Mouse (Mus musculus) myocyte (in vitro differentiated cells): ENCODE results near the gene Mrpl18. TPM values are rescaled to one million over a fixed set of nuclear protein-coding genes. Genes with fewer than 3 reads are reported as not detected.
"Not testable (repeated sequence)": the region's sequence is repeated elsewhere in the genome, so short reads cannot be mapped to it uniquely, and the experiment has no call there.

Experiments used
- H3K27me3 ChIP-seq: one replicate; pipeline ENCODE4 v1.6.1; 2011; ENCODE audit not compliant: control insufficient read depth, insufficient read depth, insufficient read length
- H3K36me3 ChIP-seq: one replicate; pipeline ENCODE4 v1.6.1; 2011; ENCODE audit not compliant: control insufficient read depth, insufficient read depth
- H3K4me2 ChIP-seq: one replicate; pipeline ENCODE4 v1.6.1; 2011; ENCODE audit warnings: low read depth, control low read depth
- H3K4me3 ChIP-seq: one replicate; pipeline ENCODE4 v1.5.1; 2011; ENCODE audit warnings: mild to moderate bottlenecking, control low read depth, moderate library complexity
- H3K79me2 ChIP-seq: one replicate; pipeline ENCODE4 v1.6.1; 2011; ENCODE audit not compliant: control insufficient read depth, insufficient read depth
- H3ac ChIP-seq: one replicate; pipeline ENCODE4 v1.6.1; 2011; ENCODE audit not compliant: control insufficient read depth, insufficient read length
- CEBPB ChIP-seq: IDR thresholded peaks from 2 replicates; pipeline ENCODE4 v1.6.1; 2011; ENCODE audit warnings: mild to moderate bottlenecking, moderate library complexity; ENCODE audit not compliant: poor library complexity, insufficient read depth, severe bottlenecking
- E2F4 ChIP-seq: IDR thresholded peaks from one replicate; pipeline ENCODE4 v1.6.1; 2011; ENCODE audit warnings: mild to moderate bottlenecking, control low read depth, moderate library complexity; ENCODE audit not compliant: insufficient read depth
- MAX ChIP-seq: IDR thresholded peaks from one replicate; pipeline ENCODE4 v1.6.1; 2011; ENCODE audit warnings: low read depth, mild to moderate bottlenecking, control low read depth
- MYOD1 ChIP-seq, 3 experiments: IDR thresholded peaks; one replicate each; pipeline ENCODE4 v1.6.1; 2011; ENCODE audit warnings: control low read depth in 2 of 3, low read depth in 2 of 3, mild to moderate bottlenecking in 2 of 3, moderate library complexity in 1 of 3; ENCODE audit not compliant: insufficient read length in 2 of 3, control insufficient read depth in 1 of 3
- MYOG ChIP-seq, 3 experiments: IDR thresholded peaks; one replicate each; pipeline ENCODE4 v1.6.1; 2011; ENCODE audit warnings: control low read depth in 2 of 3, low read depth in 2 of 3, mild to moderate bottlenecking in 2 of 3; ENCODE audit not compliant: insufficient read length in 2 of 3, control insufficient read depth in 1 of 3, insufficient read depth in 1 of 3
- POLR2A ChIP-seq: IDR thresholded peaks from one replicate; pipeline ENCODE4 v1.6.1; 2011; ENCODE audit warnings: low read depth, mild to moderate bottlenecking, control low read depth, moderate library complexity; ENCODE audit not compliant: insufficient read length
- POLR2AphosphoS2 ChIP-seq: IDR thresholded peaks from one replicate; pipeline ENCODE4 v1.6.1; 2011; ENCODE audit warnings: low read depth, control low read depth; ENCODE audit not compliant: insufficient read length
- REST ChIP-seq: IDR thresholded peaks from one replicate; pipeline ENCODE4 v1.6.1; 2011; ENCODE audit warnings: mild to moderate bottlenecking, control low read depth, moderate library complexity; ENCODE audit not compliant: insufficient read depth, insufficient read length
- SRF ChIP-seq: IDR thresholded peaks from one replicate; pipeline ENCODE4 v1.6.1; 2011; ENCODE audit warnings: low read depth; ENCODE audit not compliant: control insufficient read depth, insufficient read length
- TCF12 ChIP-seq: IDR thresholded peaks from one replicate; pipeline ENCODE4 v1.6.1; 2011; ENCODE audit warnings: mild to moderate bottlenecking, control low read depth; ENCODE audit not compliant: poor library complexity, insufficient read depth, severe bottlenecking
- TCF3 ChIP-seq: IDR thresholded peaks from one replicate; pipeline ENCODE4 v1.6.1; 2011; ENCODE audit warnings: low read depth, control low read depth; ENCODE audit not compliant: insufficient read length
- USF1 ChIP-seq: IDR thresholded peaks from one replicate; pipeline ENCODE4 v1.6.1; 2011; ENCODE audit warnings: low read depth, mild to moderate bottlenecking, control low read depth, moderate library complexity
- polyA plus RNA-seq: library from polyadenylated mRNA; unstranded; fragments of >200 nt; fragmentation: generic; extraction: Trizol; gene quantifications from one replicate; pipeline ENCODE4 v1.2.1, GENCODE M21; 2012; ENCODE audit warnings: missing spikeins

Mrpl18 gene
- polyA plus RNA-seq: 64.1 TPM

DNA sequence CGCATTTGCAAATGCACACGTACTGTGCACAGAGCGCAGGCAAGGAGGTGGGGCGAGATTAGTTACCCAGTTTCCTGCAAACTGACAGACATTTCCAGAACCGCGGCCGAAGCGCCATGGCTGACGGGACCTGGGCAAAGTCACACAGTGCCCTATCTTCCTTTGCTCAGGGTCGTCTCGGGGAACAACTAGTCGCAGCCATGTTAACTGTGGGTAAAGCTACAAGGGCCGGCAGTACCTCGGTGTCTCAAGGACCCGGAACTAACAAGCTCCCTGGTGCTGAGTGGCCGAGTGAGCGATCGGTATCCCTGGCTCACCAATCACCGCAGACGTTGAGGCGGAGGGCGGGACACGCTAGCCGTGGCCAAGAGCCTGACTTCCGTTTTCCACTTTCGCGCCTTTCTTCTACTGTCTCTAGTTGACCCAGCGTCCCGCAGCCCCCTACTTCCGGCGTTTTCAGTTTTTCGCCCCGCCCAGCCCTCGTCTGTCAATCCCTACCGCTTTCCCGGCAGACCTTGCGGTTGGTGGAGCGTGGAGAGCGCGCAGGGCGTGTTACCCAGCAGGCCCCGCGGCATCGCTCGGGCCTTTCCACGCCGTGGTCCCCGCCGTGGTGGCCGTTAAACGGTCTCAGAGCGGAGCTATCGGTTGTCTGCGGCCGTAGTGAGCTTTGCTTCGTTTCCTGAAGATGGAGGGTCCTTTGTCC is at the start of gene Mrpl18:
Gene Mrpl18, minus strand, starts transcription at position 465 of the 703 bp plus-strand sequence.
- no peak for TF ChIP-seq SRF
- TF ChIP-seq POLR2AphosphoS2: peak; percentile 96
- TF ChIP-seq MYOG (IDR thresholded peaks at IDR 0.05; ENCODE audit: control insufficient read depth in 1 of 3, insufficient read depth in 1 of 3, insufficient read length in 2 of 3, low read depth in 2 of 3): peak in 1 of 3 experiments; percentile 30
- TF ChIP-seq POLR2A: peak; percentile 94
- peak; percentile 77 for TF ChIP-seq E2F4
- Histone ChIP-seq H3K79me2 (peaks cover 60% of the 10 kb centered on the region), H3K4me2 (peak within 1 kb of the TSS; percentile 96), H3K36me3 (peaks cover 44% of the 10 kb centered on the region), H3K4me3 (peak within 1 kb of the TSS; percentile 95), H3K27me3 (no peaks in the 10 kb centered on the region), H3ac (peak within 1 kb of the TSS; percentile 72)

GRCm38 (mm10) chr17:12963476-12963875 is 47.3 kb upstream of the Mrpl18 start:
- Histone ChIP-seq H3K4me3 (no peak overlapping the region), H3K27me3 (no peaks in the 10 kb centered on the region), H3K36me3 (peaks cover 17% of the 10 kb centered on the region), H3K4me2 (no peak overlapping the region), H3K79me2 (peaks cover 8% of the 10 kb centered on the region), H3ac (no peak overlapping the region)
- no peak for TF ChIP-seq CEBPB
- no peak for TF ChIP-seq USF1
- no peak for TF ChIP-seq TCF12

- H3ac ChIP-seq: peak within 1 kb of the TSS; percentile 46
- H3K4me3 ChIP-seq: peak within 1 kb of the TSS; percentile 72
- peak within 1 kb of the TSS; percentile 81 for H3K4me2 ChIP-seq
- TF ChIP-seq MYOD1 (IDR thresholded peaks at IDR 0.05; ENCODE audit: control insufficient read depth in 1 of 3, insufficient read length in 2 of 3, low read depth in 2 of 3) (no peak), CEBPB (0 out of 2 replicates have a peak, but pooled peaks have one; percentile 5), TCF12 (no peak), SRF (no peak), POLR2AphosphoS2 (peak; percentile 98), TCF3 (no peak), E2F4 (peak; percentile 43), POLR2A (peak; percentile 92), USF1 (no peak)
- no peaks in the 10 kb centered on the region for H3K27me3 ChIP-seq
- peaks cover 23% of the 10 kb centered on the region for H3K79me2 ChIP-seq
- peaks cover 3% of the 10 kb centered on the region for H3K36me3 ChIP-seq
These were observed 44.3 kb upstream of the Mrpl18 start, which contains the start of gene Acat2 for GRCm38 (mm10) chr17:12960331-12960873. Acat2 (minus strand) TSS chr17:12960747.

- H3K4me3 ChIP-seq: peak overlapping the region; percentile 72
These were observed 43.2 kb upstream of the Mrpl18 start for GRCm38 (mm10) chr17:12959377-12959776.

DNA sequence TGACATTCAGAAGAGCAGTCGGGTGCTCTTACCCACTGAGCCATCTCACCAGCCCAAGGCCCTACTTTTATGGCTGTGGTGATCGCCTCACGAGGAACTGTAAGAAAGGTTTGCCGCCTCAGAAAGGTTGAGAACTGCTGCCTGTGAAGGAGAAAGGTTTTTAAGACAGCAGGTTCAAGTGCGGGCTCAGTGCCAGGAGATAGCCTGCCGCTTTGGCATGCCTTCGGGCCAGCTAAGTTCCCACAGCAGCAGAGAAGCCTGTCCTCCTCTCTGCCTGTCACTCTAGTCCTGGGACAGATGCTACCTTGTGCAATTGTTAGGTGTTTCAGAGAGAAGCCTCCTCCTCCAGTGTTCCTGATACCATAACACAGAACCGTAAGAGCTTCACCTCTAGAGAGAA is 40.5 kb upstream of the Mrpl18 start:
- peaks cover 14% of the 10 kb centered on the region for H3K36me3 ChIP-seq
- no peak overlapping the region for H3ac ChIP-seq
- no peak overlapping the region for H3K4me3 ChIP-seq
- TF ChIP-seq REST (no peak), MAX (no peak), POLR2A (no peak), MYOG (IDR thresholded peaks at IDR 0.05; ENCODE audit: control insufficient read depth in 1 of 3, insufficient read depth in 1 of 3, insufficient read length in 2 of 3, low read depth in 2 of 3) (no peak), TCF3 (no peak), CEBPB (no peak), TCF12 (no peak), USF1 (no peak), SRF (no peak), MYOD1 (IDR thresholded peaks at IDR 0.05; ENCODE audit: control insufficient read depth in 1 of 3, insufficient read length in 2 of 3, low read depth in 2 of 3) (no peak), E2F4 (no peak), POLR2AphosphoS2 (no peak)
- H3K27me3 ChIP-seq: no peaks in the 10 kb centered on the region
- H3K79me2 ChIP-seq: peaks cover 23% of the 10 kb centered on the region
- H3K4me2 ChIP-seq: no peak overlapping the region

More at GRCm38 (mm10) chr17:12959377-12959776, 43.2 kb upstream of the Mrpl18 start:
- H3ac ChIP-seq: peak overlapping the region; percentile 46
- not testable (repeated sequence) for H3K27me3 ChIP-seq, H3K36me3 ChIP-seq
- peak overlapping the region; percentile 49 for H3K4me2 ChIP-seq
- H3K79me2 ChIP-seq: peaks cover 23% of the 10 kb centered on the region
